In genomic region chr15:81809550-81809949, GRCm38 (mm10) we compare ENCODE assay signal across 8 mouse cellular contexts. TPM values are rescaled to one million over a fixed set of nuclear protein-coding genes. Genes with fewer than 3 reads are reported as not detected.
DNase-seq lines count a peak whose midpoint lies in the region; ATAC-seq lines count a peak whose summit lies in the region.

No protein-coding gene starts in this region.

- intact Hi-C loops in left cerebral cortex, postnatal 4 days (cut with DNase I) = no loop called here

- no peaks in the 10 kb centered on the region for H3K36me3 ChIP-seq in kidney, embryonic 15.5 days
- H3K36me3 ChIP-seq in embryonic facial prominence, embryonic 14.5 days (ENCODE audit: control insufficient read depth, insufficient read depth, low read length) = no peaks in the 10 kb centered on the region
- no peaks in the 10 kb centered on the region for H3K36me3 ChIP-seq in limb, embryonic 10.5 days
- no peaks in the 10 kb centered on the region for H3K36me3 ChIP-seq in neural tube, embryonic 13.5 days

- DNase-seq in kidney, adult 11 months = no peak
- DNase-seq in embryonic facial prominence, embryonic 14.5 days (ENCODE audit: low spot score) = no peak
- no peak for DNase-seq in limb, embryonic 10.5 days (ENCODE audit: low spot score)
- no peak for DNase-seq in testis, postnatal 14 days (ENCODE audit: low spot score)
- DNase-seq in adrenal gland, adult 8-10 months = no peak
- no peak for DNase-seq in left cerebral cortex, postnatal 4 days

- ATAC-seq in kidney, embryonic 15.5 days (replicated peaks; ENCODE audit: low FRiP score) = no peak
- no peak for ATAC-seq in embryonic facial prominence, embryonic 14.5 days (ENCODE audit: low read depth)
- no peak for ATAC-seq in neural tube, embryonic 13.5 days (ENCODE audit: low read depth)

- whole genome bisulfite sequencing in kidney, embryonic 15.5 days = 24% methylated on average over 1 of the region's 1 CpGs
- WGBS in embryonic facial prominence, embryonic 14.5 days = 19% methylated on average over 1 of the region's 1 CpGs
- 63% methylated on average over 1 of the region's 1 CpGs for WGBS in limb, embryonic 10.5 days
- WGBS in neural tube, embryonic 13.5 days = 70% methylated on average over 1 of the region's 1 CpGs

- H3K4me1 ChIP-seq in kidney, embryonic 15.5 days = peaks cover 53% of the 10 kb centered on the region
- H3K4me1 ChIP-seq in embryonic facial prominence, embryonic 14.5 days (ENCODE audit: control insufficient read depth, insufficient read depth, low read length) = peaks cover 52% of the 10 kb centered on the region
- H3K4me1 ChIP-seq in limb, embryonic 10.5 days = peaks cover 42% of the 10 kb centered on the region
- H3K4me1 ChIP-seq in neural tube, embryonic 13.5 days (replicated peaks) = peaks cover 58% of the 10 kb centered on the region

- no peaks in the 10 kb centered on the region for H3K27me3 ChIP-seq in kidney, embryonic 15.5 days
- no peaks in the 10 kb centered on the region for H3K27me3 ChIP-seq in embryonic facial prominence, embryonic 14.5 days (replicated peaks; ENCODE audit: control insufficient read depth, insufficient read depth, low read length)
- 0 out of 2 replicates have a peak, but pooled peaks cover 3% of the 10 kb centered on the region for H3K27me3 ChIP-seq in limb, embryonic 10.5 days (ENCODE audit: low read depth, poor library complexity, severe bottlenecking)
- no peaks in the 10 kb centered on the region for H3K27me3 ChIP-seq in neural tube, embryonic 13.5 days

- H3K27ac ChIP-seq in kidney, embryonic 15.5 days = peak overlapping the region; percentile 94
- peak overlapping the region; percentile 96 for H3K27ac ChIP-seq in embryonic facial prominence, embryonic 14.5 days (replicated peaks; ENCODE audit: low read depth, low read length)
- H3K27ac ChIP-seq in limb, embryonic 10.5 days = peak overlapping the region; percentile 91; the same call in 1 of the 2 replicates
- H3K27ac ChIP-seq in neural tube, embryonic 13.5 days (replicated peaks) = peak overlapping the region; percentile 86

- H3K9ac ChIP-seq in kidney, embryonic 15.5 days = 0 out of 2 replicates have a peak overlapping the region, but pooled peaks have one; percentile 38
- peak overlapping the region; percentile 66; the same call in 1 of the 2 replicates for H3K9ac ChIP-seq in embryonic facial prominence, embryonic 14.5 days (ENCODE audit: low read depth, low read length)
- H3K9ac ChIP-seq in neural tube, embryonic 13.5 days = peak overlapping the region; percentile 67; the same call in 1 of the 2 replicates

- no peaks in the 10 kb centered on the region for H3K9me3 ChIP-seq in kidney, embryonic 15.5 days (replicated peaks)
- H3K9me3 ChIP-seq in embryonic facial prominence, embryonic 14.5 days (ENCODE audit: control insufficient read depth, low read length) = no peaks in the 10 kb centered on the region
- no peaks in the 10 kb centered on the region for H3K9me3 ChIP-seq in limb, embryonic 10.5 days (replicated peaks)
- no peaks in the 10 kb centered on the region for H3K9me3 ChIP-seq in neural tube, embryonic 13.5 days

- H3K4me2 ChIP-seq in kidney, embryonic 15.5 days = peak overlapping the region; percentile 91
- H3K4me2 ChIP-seq in embryonic facial prominence, embryonic 14.5 days (ENCODE audit: low read depth, low read length) = peak overlapping the region; percentile 70
- peak overlapping the region; percentile 79 for H3K4me2 ChIP-seq in neural tube, embryonic 13.5 days

- H3K4me3 ChIP-seq in kidney, embryonic 15.5 days (replicated peaks) = peak overlapping the region; percentile 78
- peak overlapping the region; percentile 67; the same call in 1 of the 2 replicates for H3K4me3 ChIP-seq in embryonic facial prominence, embryonic 14.5 days (ENCODE audit: low read depth, low read length)
- H3K4me3 ChIP-seq in limb, embryonic 10.5 days = no peak overlapping the region
- H3K4me3 ChIP-seq in neural tube, embryonic 13.5 days = peak overlapping the region; percentile 56; the same call in 1 of the 2 replicates

RNA-seq across cellular contexts. Expression of gene Tef, which starts 7.3 kb away (rescaled TPM):
- polyA plus RNA-seq in kidney, embryonic 15.5 days (2015; fragmentation: Nextera tagmentation; extraction: Ambion mirVana) = 23.9 and 26.5 TPM in 2 replicates
- 25.5 and 29.3 TPM in 2 replicates for polyA plus RNA-seq in embryonic facial prominence, embryonic 14.5 days (2014; fragmentation: Nextera tagmentation; extraction: Ambion mirVana)
- 13.4 and 16.5 TPM in 2 replicates for polyA plus RNA-seq in limb, embryonic 10.5 days (2016; fragmentation: Nextera tagmentation; extraction: Ambion mirVana)
- polyA plus RNA-seq in neural tube, embryonic 13.5 days (2015; fragmentation: Nextera tagmentation; extraction: Ambion mirVana) = 20.6 and 21.4 TPM in 2 replicates
- 100 to 1,000 TPM in 3 of 4 experiments, 10 to 100 TPM in 1; 93.1 to 190 (median 160) TPM for total RNA-seq in adrenal gland, adult 8-10 months (2022)
- total RNA-seq in left cerebral cortex, postnatal 4 days (2021) = 10 to 100 TPM; 68.1 to 69.6 TPM

RNA-seq across cellular contexts. Expression of gene Tob2, which starts 49.0 kb away (rescaled TPM):
- polyA plus RNA-seq in kidney, embryonic 15.5 days (2015; fragmentation: Nextera tagmentation; extraction: Ambion mirVana) = 28.2 and 29.3 TPM in 2 replicates
- polyA plus RNA-seq in embryonic facial prominence, embryonic 14.5 days (2014; fragmentation: Nextera tagmentation; extraction: Ambion mirVana) = 23.0 and 26.8 TPM in 2 replicates
- polyA plus RNA-seq in limb, embryonic 10.5 days (2016; fragmentation: Nextera tagmentation; extraction: Ambion mirVana) = 18.3 and 19.8 TPM in 2 replicates
- polyA plus RNA-seq in neural tube, embryonic 13.5 days (2015; fragmentation: Nextera tagmentation; extraction: Ambion mirVana) = 13.5 and 16.5 TPM in 2 replicates
- 10 to 100 TPM; 63.9 to 97.0 (median 69.1) TPM for total RNA-seq in adrenal gland, adult 8-10 months (2022)
- 10 to 100 TPM; 20.3 to 22.6 TPM for total RNA-seq in left cerebral cortex, postnatal 4 days (2021)
